Mouse (Mus musculus): ENCODE data around the gene Luzp2. TPM values are rescaled to one million over a fixed set of nuclear protein-coding genes. Genes with fewer than 3 reads are reported as not detected.

Luzp2 gene
- not detected for polyA plus RNA-seq (2017; shearing (Covaris generic))

DNA sequence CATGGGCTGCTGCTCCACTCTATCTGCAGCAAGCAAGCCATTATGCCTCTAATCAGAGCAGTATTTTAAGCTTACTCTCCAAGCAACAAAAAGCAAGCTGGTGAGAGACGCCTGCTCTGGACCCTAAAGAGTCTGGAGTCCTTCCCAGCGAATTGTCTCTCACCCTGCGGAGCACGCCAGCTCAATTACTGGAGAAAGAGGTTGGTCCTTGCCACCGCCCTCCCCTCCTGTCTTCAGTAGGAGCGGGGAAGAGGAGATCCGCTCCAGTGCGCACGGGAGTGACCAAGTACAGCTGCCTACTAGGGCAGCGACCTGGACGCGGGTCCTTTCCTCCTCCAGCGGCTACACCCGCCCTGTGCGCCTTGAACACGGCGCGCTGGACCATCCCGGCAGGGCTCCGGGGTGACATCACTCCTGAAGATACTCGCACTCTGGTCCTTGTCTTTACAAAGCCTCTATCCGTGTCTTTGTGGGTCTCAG is at the start of gene Luzp2:
Luzp2 (plus strand) TSS at position 127 of the 480 bp plus-strand sequence.

Data from CD4-positive, CD25-positive, alpha-beta regulatory T cell, adult 9 weeks (primary cell).